In genomic region chr4:115133621-115134295, GRCm38 (mm10) we compare ENCODE assay signal across 8 mouse cellular contexts. TPM values are rescaled to one million over a fixed set of nuclear protein-coding genes. Genes with fewer than 3 reads are reported as not detected.
A peak's percentile ranks its signal among the peaks of the same experiment; 100 is the strongest.
DNase-seq lines count a peak whose midpoint lies in the region; ATAC-seq lines count a peak whose summit lies in the region.

Gene Cyp4x1, minus strand, starts transcription at chr4:115134281.

- H3K4me1 ChIP-seq in heart, embryonic 11.5 days (ENCODE audit: control insufficient read depth, insufficient read depth, low read length): peaks cover 10% of the 10 kb centered on the region
- H3K4me1 ChIP-seq in neural tube, embryonic 12.5 days: peaks cover 6% of the 10 kb centered on the region

- H3K4me3 ChIP-seq in heart, embryonic 11.5 days (ENCODE audit: low read depth, low read length): peak within 1 kb of the TSS; percentile 34
- peak within 1 kb of the TSS; percentile 39 for H3K4me3 ChIP-seq in neural tube, embryonic 12.5 days

- ATAC-seq in heart, embryonic 11.5 days (replicated peaks; ENCODE audit: insufficient number of reproducible peaks, low FRiP score, low TSS enrichment): 0 out of 2 replicates have a peak, but pooled peaks have one; percentile 35
- peak; percentile 88 for ATAC-seq in neural tube, embryonic 12.5 days (ENCODE audit: low FRiP score, low read depth)

- H3K36me3 ChIP-seq in heart, embryonic 11.5 days (ENCODE audit: control insufficient read depth, insufficient read depth, low read length): no peaks in the 10 kb centered on the region
- no peaks in the 10 kb centered on the region for H3K36me3 ChIP-seq in neural tube, embryonic 12.5 days

- no peak within 1 kb of the TSS for H3K27ac ChIP-seq in heart, embryonic 11.5 days (ENCODE audit: low read depth, low read length)
- no peak within 1 kb of the TSS for H3K27ac ChIP-seq in neural tube, embryonic 12.5 days

- under 1% methylated on average over 29 of the region's 29 CpGs for WGBS in heart, embryonic 11.5 days (ENCODE audit: insufficient replicate concordance)
- under 1% methylated on average over 29 of the region's 29 CpGs for WGBS in neural tube, embryonic 12.5 days

- peaks cover 17% of the 10 kb centered on the region for H3K27me3 ChIP-seq in heart, embryonic 11.5 days (ENCODE audit: control insufficient read depth, insufficient read depth, low read length)
- H3K27me3 ChIP-seq in neural tube, embryonic 12.5 days (replicated peaks): peaks cover 16% of the 10 kb centered on the region

- no peak for DNase-seq in heart, postnatal 10 days
- peak; percentile 87 for DNase-seq in cerebellum, adult 9-11 months
- DNase-seq in frontal cortex, postnatal 10 days (ENCODE audit: low spot score in 2 of 2): peak; percentile 76 to 81
- DNase-seq in left cerebral cortex, adult 18-20 months (ENCODE audit: low spot score in 2 of 2): peak; percentile 74 to 80
- DNase-seq in ovary, postnatal 14 days (ENCODE audit: low spot score): no peak
- DNase-seq in urinary bladder, postnatal 25 days (ENCODE audit: low spot score): no peak

- H3K9me3 ChIP-seq in heart, embryonic 11.5 days (replicated peaks; ENCODE audit: control insufficient read depth, low read length): no peaks in the 10 kb centered on the region
- no peaks in the 10 kb centered on the region for H3K9me3 ChIP-seq in neural tube, embryonic 12.5 days

- intact Hi-C loops in heart, postnatal 10 days (cut with DNase I): no loop called here

- H3K9ac ChIP-seq in heart, embryonic 11.5 days (ENCODE audit: low read depth, low read length): no peak within 1 kb of the TSS
- H3K9ac ChIP-seq in neural tube, embryonic 12.5 days: peak within 1 kb of the TSS; percentile 56

- peak within 1 kb of the TSS; percentile 66 for H3K4me2 ChIP-seq in heart, embryonic 11.5 days
- peak within 1 kb of the TSS; percentile 75 for H3K4me2 ChIP-seq in neural tube, embryonic 12.5 days (replicated peaks)

RNA-seq across cellular contexts. Expression of gene Cyp4x1, which starts in this region (rescaled TPM):
- 0.10 and 0.21 TPM in 2 replicates for polyA plus RNA-seq in heart, embryonic 11.5 days (2014; fragmentation: Nextera tagmentation; extraction: Ambion mirVana)
- not detected for total RNA-seq in heart, postnatal 10 days (2021)
- 10 to 100 TPM; 16.8 to 17.1 TPM for total RNA-seq in left cerebral cortex, adult 18-20 months (2021)
- 2.3 and 3.2 TPM in 2 replicates for polyA plus RNA-seq in neural tube, embryonic 12.5 days (2016; fragmentation: Nextera tagmentation; extraction: Ambion mirVana)

Comparison
In these comparisons a context has a peak if more than half of its experiments do, and no peak if none do; other contexts are left out.
1. RNA of gene Cyp4x1 (total RNA-seq): 16.8 to 17.1 TPM in left cerebral cortex, adult 18-20 months; not detected in heart, postnatal 10 days; every median in the first group is over 10 times any median in the second.
2. Peak in ATAC-seq, H3K4me3 ChIP-seq and H3K4me2 ChIP-seq in heart, embryonic 11.5 days; RNA of the gene not detected or under 1 TPM.
3. DNase-seq: peak in cerebellum, adult 9-11 months (single experiment), frontal cortex, postnatal 10 days (2 of 2) and left cerebral cortex, adult 18-20 months (2 of 2); none in heart, postnatal 10 days (0 of 2), ovary, postnatal 14 days (single experiment) and urinary bladder, postnatal 25 days (single experiment).